Mouse (Mus musculus) left cerebral cortex, postnatal 25 days (tissue): ENCODE data around the gene Abcc4. TPM values are rescaled to one million over a fixed set of nuclear protein-coding genes. Genes with fewer than 3 reads are reported as not detected.

ENCODE experiments used
- DNase-seq, 2 experiments: peaks; one replicate each; pipeline ENCODE4 v3.0.0; 2022; ENCODE audit warnings: low spot score in 2 of 2, mixed read lengths in 1 of 2
- intact Hi-C: fragments of 180-260 bp; cut with DNase I; formaldehyde crosslinking; loops from one replicate; pipeline ENCODE4 v1.15.1; 2025
- total RNA-seq, 2 experiments: library from RNA; stranded (reverse); gene quantifications; 2 replicates each; pipeline ENCODE4 v1.2.3; 2021

Gene Abcc4
- total RNA-seq = 10 to 100 TPM in 1 of 2 experiments, 1 to 10 TPM in 1; 7.5 to 10.2 TPM

DNA sequence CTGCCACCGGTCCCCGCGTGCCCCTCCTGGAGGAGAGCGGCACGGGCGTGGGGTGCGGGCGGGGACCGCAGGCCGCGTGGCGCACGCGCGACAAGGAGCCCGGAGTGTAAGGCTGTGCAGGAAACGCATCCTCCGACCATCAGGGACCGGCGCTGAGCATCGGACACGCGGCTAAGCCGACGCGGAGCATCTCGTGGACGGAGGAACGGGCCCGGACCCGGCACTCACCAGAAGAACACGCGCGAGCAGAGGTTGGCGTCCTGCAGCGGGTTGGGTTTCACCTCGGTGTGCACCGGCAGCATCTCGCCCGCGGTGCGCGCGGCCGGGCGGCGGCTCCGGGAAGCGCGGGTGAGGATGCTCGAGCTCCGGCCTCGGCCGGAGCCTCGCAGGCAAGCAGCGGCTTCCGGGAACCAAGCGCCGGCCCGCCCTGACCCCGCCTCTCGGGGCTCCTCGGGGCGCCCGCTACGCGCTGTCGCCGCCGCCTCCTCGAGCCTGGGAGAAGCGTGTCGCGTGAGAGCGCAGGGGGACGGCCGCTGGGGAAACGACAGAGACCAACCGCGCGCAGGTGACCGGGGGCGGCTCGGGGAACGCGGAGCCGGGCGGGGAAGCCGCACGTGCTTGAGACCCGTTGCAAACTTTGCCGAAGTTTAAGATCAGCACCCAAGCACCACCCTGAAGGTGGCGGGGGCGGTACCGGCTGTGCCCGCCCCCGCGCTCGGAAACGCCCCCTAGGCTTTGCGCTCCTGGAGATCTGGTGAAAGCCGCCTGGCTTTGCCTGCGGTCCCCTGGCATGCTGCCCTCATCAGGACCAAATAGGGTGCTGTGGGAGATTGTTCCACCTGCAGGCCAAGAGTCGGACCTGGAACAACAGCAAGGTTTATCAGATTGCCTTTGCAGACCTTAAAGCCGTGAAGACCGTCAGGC is at the start of gene Abcc4:
Abcc4 (minus strand) TSS at position 412 of the 924 bp plus-strand sequence.
- DNase-seq = peak; percentile 68 to 69
- intact Hi-C loops = loop anchor here (5.0 kb wide), 2 partner anchors 46 to 89 kb away; no protein-coding TSS in a partner anchor

DNA sequence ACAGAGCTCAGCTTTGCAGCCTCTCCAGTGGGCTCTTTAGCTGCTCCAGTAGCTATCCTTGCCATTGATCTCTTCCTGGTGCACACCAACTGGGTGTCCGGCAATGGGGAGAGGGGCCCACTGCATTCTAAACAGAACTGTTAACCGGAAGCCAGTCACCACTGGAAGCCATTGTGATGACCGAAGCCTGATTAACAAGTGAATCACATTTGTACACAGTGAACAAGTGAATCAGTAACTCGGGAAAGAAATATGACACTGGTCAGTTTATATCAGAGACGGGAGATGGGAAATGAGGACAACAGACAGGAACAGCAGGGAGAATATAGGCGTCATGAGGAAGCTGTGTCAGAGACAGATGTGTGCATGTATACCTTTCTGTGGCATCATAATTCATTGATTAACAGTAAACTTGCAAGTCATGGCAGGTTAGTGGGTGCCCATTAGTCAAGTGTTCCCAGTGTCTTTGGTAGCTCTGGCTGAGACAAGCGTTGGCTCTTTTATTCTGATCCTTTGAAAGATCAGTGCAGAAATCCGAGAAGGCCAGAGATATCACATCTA is 45.3 kb upstream of the Abcc4 start:
- DNase-seq = no peak
- intact Hi-C loops = loop anchor here (2.0 to 5.0 kb wide), 2 partner anchors 44 to 88 kb away; partner anchors contain the start of gene Abcc4

DNA sequence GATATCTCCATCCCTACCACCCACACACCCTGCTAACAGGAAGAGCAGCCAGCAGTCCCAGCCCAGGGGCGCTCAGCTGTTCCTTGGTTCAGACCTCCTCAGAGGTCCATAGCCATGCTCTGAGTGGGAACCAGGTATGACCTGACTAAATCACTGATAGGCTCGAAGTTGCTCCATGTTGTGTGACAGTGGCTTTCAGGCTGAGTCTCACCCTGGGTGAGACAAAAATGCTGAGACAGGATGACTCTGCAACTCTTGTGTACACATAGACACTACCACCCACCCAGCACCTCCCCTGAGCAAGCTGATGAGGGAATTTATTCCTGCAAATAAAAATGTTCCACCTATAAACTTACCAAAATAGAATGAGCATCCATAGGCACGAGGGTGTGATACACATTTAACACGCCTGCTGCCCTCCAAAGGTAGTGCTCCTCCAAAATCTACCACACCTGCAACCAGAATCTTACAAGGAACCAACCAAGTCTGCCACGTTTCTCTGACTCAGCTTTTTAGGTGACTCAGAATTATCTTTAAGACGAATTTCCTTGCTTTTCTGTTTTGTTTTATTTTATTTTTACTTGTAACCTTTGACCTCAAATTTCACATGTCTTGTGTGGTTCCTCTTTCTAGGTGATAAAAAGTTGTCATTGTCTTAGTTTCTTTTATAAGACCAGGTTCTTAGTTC is 44.6 kb upstream of the Abcc4 start:
- intact Hi-C loops = loop anchor here (2.0 to 5.0 kb wide), 2 partner anchors 43 to 88 kb away; partner anchors contain the start of gene Abcc4
- peak in 1 of 2 experiments; percentile 65 for DNase-seq

DNA sequence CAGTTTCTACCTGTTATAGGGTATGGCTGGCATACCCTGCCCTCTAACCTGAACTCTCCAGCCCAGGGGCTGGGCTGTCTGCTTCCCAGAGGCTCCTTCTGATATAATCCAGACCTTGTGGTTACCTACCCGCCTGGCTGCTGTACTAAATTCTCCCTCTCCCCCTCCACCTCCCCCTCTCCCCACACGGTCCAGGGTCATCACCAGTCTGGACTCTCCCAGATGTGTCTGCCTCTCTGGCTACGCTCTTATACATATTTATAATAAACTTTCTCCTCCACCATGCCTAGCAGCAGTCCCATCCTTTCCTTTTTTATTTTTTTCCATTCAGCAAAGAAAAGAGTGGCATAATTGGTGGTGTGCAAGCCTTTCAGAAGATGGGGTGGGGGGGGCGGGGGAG is 43.7 kb upstream of the Abcc4 start:
- intact Hi-C loops = loop anchor here (2.0 to 5.0 kb wide), 2 partner anchors 42 to 87 kb away; partner anchors contain the start of gene Abcc4
- no peak for DNase-seq

DNA sequence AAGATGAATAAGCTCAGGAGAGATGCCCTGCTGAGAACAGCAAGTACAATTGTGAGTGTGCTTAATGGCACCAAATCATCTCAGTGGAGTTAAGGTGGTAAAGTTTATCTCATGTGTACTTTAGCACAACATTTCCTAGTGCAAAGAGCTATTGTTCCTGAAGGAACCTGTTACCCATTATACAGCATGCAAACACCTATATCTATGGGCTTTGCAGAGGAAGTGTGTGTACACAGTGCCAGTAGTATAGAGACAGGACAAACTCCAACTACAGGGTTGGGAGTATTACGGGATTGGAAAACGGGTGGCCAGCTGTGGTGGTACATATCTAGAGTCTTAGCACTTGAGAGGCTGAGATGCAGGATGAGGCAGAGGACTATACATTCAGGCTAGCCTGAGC is 43.0 kb upstream of the Abcc4 start:
- DNase-seq = no peak
- intact Hi-C loops = no loop called here

DNA sequence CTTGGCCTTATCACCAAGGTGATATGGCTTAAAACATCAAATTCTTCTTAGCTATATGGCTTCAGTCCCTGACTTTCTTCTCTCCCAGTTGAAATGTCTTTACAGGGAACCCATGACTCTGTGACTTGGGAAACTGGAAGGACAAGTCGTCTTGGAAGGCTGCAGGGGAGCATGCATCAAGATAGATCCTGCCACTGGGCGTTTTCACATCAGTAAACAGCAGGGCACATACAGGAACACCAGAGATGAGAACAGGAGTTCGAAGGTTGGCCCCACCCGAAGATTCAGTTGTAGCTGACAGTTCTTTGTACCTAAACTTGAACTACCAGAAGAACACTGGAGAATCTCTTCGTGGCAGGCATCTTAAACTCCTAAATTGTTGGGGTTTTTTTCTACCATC is 36.8 kb upstream of the Abcc4 start:
- DNase-seq = no peak
- intact Hi-C loops = no loop called here

DNA sequence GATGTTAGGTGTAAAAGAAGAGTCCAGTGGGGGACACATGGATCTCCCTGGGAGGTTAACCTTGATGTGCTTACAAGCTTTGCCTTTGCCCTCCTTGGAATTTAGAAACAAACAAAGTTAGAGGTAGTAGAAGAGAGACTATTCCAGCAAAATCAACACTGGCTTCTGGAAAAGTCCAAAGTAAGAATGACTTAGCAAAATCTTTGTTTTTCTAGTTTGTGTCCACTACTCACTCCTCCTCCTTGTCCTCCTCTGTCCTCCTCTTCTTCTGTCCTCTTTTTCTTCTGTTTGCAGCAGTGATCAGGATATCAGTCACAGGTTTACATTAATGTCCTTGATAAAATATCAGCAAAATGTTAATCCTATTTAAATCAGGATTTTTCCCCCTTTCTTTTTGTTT is 35.8 kb upstream of the Abcc4 start:
- DNase-seq = no peak
- intact Hi-C loops = no loop called here

DNA sequence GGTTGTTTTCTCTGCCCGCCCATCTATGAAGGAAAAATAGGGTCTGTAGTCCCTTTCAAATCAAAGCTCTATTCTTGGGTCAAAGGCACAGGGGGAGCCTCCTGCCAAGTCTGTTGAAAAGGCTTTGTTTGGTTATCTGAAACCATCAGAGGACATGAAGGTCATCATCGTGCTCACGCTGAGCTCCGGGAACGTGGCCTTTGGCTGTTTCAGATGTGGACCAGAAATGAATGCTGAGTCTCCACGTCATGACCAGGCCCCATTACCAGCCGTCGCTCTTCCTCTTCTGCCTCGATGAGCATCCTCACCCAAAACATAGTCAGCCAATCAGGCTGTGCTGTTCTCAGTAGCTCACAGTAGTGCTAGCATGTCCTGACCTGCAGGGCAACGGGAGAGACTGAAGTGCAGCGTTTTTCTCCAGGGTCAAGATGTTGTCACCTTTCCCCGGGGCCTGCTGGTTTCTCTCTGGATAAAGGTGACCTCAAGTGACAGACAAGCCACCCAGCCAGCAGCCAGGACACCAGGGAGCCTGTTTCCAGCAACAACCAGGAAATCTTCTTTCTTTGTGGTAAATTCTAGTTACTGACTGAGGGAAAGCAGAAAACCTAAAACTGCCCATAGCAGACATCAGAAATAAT is 31.4 kb upstream of the Abcc4 start:
- DNase-seq = no peak
- intact Hi-C loops = no loop called here

DNA sequence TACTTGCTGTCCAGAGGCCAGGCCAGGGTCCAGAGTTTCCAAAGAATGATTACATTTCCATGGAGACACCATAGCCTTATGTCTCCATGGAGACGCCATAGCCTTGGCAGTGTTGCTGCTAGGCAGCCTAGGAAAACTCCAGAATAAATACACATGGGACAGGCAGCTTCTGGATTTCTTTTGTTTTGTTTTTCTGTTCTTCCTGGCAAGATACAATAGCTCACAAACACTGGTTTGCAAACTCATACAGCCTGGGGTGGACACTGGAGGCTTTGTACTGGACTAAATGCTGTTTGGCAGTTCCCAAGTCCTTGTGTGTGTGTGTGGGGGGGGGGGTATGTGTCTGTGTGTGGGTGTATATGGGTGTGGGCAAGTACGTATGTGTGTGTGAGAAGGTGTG is 29.1 kb upstream of the Abcc4 start:
- intact Hi-C loops = no loop called here
- peak in 1 of 2 experiments; percentile 23 for DNase-seq

DNA sequence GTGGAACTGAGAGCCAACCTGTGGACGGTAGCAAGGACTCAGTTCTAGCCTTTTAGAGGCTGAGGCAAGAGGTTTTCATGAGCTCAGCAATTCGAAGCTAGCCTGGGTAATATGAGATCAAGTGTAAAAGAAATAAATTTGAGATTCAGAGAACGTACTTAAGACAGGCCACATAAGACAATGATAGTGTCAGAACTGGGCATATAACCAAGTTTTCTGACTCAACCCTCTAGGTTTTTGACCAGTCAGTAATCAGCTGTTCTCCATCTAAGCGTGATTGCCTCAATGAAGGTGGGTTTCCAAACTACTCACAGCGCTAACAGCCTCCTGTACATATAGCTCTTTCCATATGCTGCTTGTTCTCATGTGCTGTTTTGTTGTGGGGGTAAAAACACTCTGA is 27.1 kb upstream of the Abcc4 start:
- no peak for DNase-seq
- intact Hi-C loops = no loop called here

DNA sequence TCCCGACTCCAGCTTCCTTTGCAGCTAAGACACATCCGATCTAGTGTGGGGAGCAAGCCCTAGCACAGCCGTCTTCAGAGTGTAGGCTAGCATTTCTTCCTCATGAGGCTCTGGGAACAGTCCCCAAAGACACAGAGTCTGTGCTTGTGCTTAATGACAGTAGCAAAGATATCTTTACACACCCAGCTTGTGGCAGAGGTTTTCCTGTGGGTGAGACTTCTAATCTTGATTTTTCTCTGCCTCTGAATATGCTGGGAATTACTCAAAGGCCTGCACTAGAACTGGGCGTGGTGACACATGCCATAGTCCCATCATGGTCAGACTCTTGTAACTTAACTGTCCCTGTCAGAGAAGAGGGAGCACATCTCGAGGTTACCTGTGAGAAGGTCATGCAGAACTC is 24.6 kb upstream of the Abcc4 start:
- no peak for DNase-seq
- intact Hi-C loops = no loop called here

DNA sequence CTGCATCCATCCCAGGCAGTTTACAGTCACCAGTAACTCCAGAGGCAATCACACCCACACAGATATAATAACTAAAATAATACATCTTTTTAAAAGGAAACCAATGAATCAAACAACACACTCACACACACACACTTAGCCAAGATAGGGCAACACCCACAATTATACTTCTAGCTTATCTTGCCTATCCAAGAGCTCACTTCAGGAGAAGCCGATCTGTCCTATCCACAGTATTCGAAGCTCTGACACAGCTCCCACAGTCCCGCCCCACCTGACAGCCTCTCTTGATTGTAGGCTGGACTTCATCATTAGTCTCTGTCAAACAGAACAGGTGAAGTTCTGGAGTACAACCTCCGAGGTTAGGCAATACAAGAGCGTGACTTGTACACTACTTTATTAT is 19.4 kb upstream of the Abcc4 start:
- no peak for DNase-seq
- intact Hi-C loops = no loop called here

DNA sequence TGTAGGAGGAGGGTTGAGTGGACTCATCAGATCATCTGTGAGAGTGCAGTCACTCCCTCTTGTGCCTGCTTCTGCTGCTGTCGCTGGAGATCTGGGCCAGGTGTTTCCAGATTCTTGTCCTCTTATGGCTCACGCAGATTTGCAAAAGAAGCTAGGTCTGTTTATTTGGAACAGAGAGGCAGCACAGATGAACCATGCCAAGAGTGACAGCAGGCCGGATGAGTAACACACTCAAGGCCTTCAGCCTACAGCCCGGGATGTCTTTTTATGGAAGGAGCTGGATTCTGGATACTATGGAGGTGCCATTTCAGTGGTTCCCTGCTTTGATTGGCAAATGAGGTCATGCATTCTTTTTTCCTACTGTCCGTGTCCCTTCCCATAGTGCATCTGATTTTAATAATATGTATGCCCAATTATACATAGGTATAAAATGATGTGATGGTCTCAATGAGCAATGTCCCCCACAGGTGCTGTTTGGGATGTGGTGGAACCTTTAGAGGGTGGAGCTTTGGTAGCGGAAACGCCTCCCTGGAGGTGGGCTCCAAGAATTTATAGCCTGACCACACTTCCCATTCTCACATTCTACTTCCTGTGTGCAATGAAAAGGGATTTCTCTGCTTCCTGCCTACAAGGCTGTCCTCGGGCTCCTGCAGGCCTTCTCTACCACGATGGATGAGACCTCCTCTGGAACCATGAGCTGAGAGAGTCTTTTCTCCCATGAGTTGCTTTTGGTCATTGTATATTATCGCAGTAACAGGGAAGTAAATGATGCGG is 18.1 kb upstream of the Abcc4 start:
- peak in 1 of 2 experiments; percentile 46 for DNase-seq
- intact Hi-C loops = no loop called here

DNA sequence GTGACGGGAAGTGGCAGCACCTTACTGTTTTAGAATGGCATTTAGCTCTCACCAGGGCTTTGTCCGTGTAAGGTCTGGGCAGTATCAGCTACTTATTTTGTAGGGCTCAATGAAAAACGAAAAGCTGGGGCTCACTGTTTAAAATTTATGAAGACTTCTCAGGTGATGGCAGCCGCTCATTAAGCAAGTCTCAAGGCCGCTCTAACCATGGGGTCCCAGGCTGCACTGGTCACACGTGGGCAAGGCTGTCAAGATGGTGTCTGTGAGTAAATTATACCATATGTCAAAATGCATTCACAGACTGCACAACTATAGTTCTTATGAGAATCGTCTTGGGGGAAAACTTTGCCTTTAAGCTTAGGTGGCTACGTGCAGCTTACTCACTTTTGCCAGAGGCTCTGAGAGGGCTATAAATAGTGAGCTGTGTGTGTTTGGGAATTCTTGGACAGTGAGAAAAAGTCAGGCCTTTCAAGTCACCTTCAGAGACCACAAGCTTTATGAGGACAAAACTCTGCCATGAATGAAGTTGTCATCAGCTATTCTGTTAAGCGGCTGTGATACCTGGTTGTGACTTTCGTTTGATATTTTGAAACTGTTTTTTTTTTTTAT is 13.7 kb upstream of the Abcc4 start:
- no peak for DNase-seq
- intact Hi-C loops = no loop called here

DNA sequence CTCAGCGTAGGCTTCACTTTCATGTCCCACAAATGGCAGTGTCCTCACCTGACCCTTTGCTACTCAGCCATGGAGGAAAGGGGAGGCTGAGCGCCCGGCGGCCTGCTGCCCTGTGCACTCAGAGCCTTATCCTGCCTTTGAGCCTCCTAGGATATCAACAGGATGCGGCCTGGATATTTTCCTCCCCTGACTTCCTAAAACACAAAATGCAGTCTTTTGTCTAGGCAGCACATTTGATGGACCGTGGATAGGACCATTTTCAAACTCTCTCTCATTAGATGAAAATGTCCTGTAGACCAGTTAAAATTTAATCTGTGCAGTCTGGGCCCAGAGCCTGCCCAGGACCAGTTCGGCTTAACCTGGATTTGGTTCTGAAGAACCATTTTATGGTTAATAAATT is 12.6 kb upstream of the Abcc4 start:
- intact Hi-C loops = no loop called here
- DNase-seq = no peak

DNA sequence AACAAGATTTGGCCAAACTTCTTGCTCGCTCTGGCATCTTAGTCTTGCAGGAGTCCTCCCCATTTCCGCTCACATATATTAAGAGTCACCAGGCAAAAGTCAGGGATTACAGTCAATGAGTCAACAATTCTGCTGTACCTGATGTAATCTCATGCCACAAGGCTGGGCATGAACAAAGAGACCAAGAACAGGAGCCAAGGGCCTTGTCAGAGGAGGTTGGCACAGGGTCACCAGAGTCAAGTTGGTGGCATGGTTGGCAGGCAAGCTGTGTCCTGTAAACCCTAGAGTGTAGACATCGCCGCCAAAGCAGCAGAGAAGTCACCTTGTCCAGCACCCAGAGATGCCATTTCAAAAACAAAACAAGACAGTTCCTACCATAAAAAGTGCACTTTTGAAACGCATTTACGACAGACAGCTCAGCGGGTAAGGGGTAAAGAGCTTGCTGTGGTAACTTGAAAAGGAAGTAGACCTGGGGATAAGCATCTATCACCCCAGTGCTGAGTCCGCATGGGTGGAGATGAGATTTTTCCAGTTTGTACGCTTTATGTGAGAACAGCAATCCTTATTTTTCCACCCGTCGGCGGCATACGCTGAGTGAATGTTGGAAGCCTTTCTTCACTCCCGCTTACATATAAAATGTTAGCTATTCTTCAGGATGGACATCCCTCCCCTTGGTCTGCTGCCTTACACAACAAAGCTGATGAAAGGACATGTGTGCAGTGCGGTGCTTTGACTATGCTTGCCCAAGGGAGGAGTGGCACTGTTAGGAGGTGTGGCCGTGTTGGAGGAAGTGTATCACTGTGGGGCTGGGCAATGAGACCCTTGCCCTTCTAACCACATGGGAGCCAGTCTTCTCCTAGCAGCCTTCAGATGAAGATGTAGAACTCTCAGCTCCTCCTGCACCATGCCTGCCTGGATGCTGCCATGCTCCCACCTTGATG is 10.6 kb upstream of the Abcc4 start:
- intact Hi-C loops = no loop called here
- DNase-seq = no peak

DNA sequence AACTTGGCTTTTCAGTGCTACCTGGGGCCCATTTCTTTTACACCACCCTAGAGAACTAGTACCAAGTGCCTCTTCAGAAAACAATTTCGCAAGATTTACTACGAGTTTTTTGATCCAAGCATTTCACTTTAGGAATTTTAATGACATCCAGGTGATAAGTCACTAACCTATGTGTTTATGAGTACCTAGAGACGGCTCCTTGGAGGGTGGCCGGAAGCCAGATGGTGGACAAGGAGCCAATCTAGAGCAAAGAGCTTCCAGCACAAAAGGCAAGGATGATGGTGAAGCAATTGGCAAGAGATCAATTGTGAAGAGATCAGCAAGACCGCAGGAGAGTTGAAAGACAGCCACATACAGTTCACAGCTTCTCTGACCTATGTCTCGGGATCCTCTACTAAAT is 8.7 kb upstream of the Abcc4 start:
- no peak for DNase-seq
- intact Hi-C loops = no loop called here

DNA sequence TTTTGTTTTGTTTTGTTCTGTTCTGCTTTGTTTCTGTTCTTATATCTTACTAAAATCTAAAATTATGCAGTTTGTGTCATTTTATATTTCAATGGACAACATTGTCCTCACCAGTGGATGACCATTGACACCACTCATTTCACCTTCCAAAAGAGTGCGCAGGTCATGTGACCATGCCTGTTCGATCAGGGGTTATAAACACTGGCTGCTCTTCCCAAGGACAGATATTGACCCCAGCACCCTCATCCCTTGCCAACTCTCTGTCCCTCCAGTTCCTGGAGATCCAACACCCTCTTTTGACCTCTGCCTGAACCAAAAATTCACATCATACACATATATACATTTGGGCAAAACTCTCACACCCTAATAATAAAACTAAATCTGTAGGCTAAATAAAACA is 8.3 kb upstream of the Abcc4 start:
- intact Hi-C loops = no loop called here
- no peak for DNase-seq
